Mouse (Mus musculus): Measurements from ENCODE around the gene Spag17.

The Spag17 gene

GRCm38 (mm10) chr3:99964345-99964744 is 79.1 kb downstream of the Spag17 start:
- no peak for DNase-seq (ENCODE audit: low spot score in 2 of 2)

GRCm38 (mm10) chr3:99965863-99966262 is 80.7 kb downstream of the Spag17 start:
- no peak for DNase-seq (ENCODE audit: low spot score in 2 of 2)

- no peak for DNase-seq (ENCODE audit: low spot score in 2 of 2)
Measured at GRCm38 (mm10) chr3:99966285-99966684, 81.1 kb downstream of the Spag17 start.

GRCm38 (mm10) chr3:99970766-99971165 is 85.6 kb downstream of the Spag17 start:
- DNase-seq (ENCODE audit: low spot score in 2 of 2), result no peak

- DNase-seq (ENCODE audit: low spot score in 2 of 2), result no peak
Measured at GRCm38 (mm10) chr3:99981046-99981445, 95.8 kb downstream of the Spag17 start.

GRCm38 (mm10) chr3:100004676-100005075 is 119.5 kb downstream of the Spag17 start:
- no peak for DNase-seq (ENCODE audit: low spot score in 2 of 2)

GRCm38 (mm10) chr3:100009807-100010206 is 124.6 kb downstream of the Spag17 start:
- DNase-seq (ENCODE audit: low spot score in 2 of 2), result no peak

- DNase-seq (ENCODE audit: low spot score in 2 of 2), result no peak
Measured at GRCm38 (mm10) chr3:100014110-100014509, 128.9 kb downstream of the Spag17 start.

GRCm38 (mm10) chr3:100031291-100031690 is 146.1 kb downstream of the Spag17 start:
- no peak for DNase-seq (ENCODE audit: low spot score in 2 of 2)

- no peak for DNase-seq (ENCODE audit: low spot score in 2 of 2)
Measured at GRCm38 (mm10) chr3:100032969-100033368, 147.8 kb downstream of the Spag17 start.

GRCm38 (mm10) chr3:100034366-100034956 is 149.3 kb downstream of the Spag17 start:
- DNase-seq (ENCODE audit: low spot score in 2 of 2), result no peak

- DNase-seq (ENCODE audit: low spot score in 2 of 2), result no peak
Measured at GRCm38 (mm10) chr3:100035097-100035496, 149.9 kb downstream of the Spag17 start.

- no peak for DNase-seq (ENCODE audit: low spot score in 2 of 2)
Measured at GRCm38 (mm10) chr3:100036846-100037245, 151.6 kb downstream of the Spag17 start.

GRCm38 (mm10) chr3:100074406-100074805 is 189.2 kb downstream of the Spag17 start:
- no peak for DNase-seq (ENCODE audit: low spot score in 2 of 2)

- no peak for DNase-seq (ENCODE audit: low spot score in 2 of 2)
Measured at GRCm38 (mm10) chr3:100102386-100103092, 217.3 kb downstream of the Spag17 start.

GRCm38 (mm10) chr3:100106736-100107135 is 221.5 kb downstream of the Spag17 start:
- DNase-seq (ENCODE audit: low spot score in 2 of 2), result no peak

GRCm38 (mm10) chr3:100118681-100119080 is 233.5 kb downstream of the Spag17 start:
- DNase-seq (ENCODE audit: low spot score in 2 of 2), result no peak

GRCm38 (mm10) chr3:100121961-100122360 is 236.8 kb downstream of the Spag17 start:
- DNase-seq (ENCODE audit: low spot score in 2 of 2), result no peak

GRCm38 (mm10) chr3:100122445-100122844 is 237.2 kb downstream of the Spag17 start:
- no peak for DNase-seq (ENCODE audit: low spot score in 2 of 2)

GRCm38 (mm10) chr3:100160682-100161445 is 275.7 kb downstream of the Spag17 start:
- DNase-seq (ENCODE audit: low spot score in 2 of 2), result no peak

GRCm38 (mm10) chr3:100161665-100162314 is 276.6 kb downstream of the Spag17 start:
- DNase-seq (ENCODE audit: low spot score in 2 of 2), result no peak
